Mouse (Mus musculus): ENCODE measurements at regions not wholly inside any gene's neighbourhood (a gene's known extent, or its start where the extent isn't known, plus 50 kb on each side); places are given as distances from the start of the nearest gene placed in this dataset.

- Histone ChIP-seq H3K4me3 (ENCODE audit: low read depth, low read length) (no peak overlapping the region), H3K9me3 (replicated peaks; ENCODE audit: control insufficient read depth, insufficient read depth, low read length, poor library complexity, severe bottlenecking) (no peaks in the 10 kb centered on the region), H3K4me1 (ENCODE audit: control insufficient read depth, insufficient read depth, low read length) (no peaks in the 10 kb centered on the region), H3K27me3 (ENCODE audit: control insufficient read depth, insufficient read depth, low read length, poor library complexity, severe bottlenecking) (no peaks in the 10 kb centered on the region), H3K36me3 (ENCODE audit: control insufficient read depth, insufficient read depth, low read length, poor library complexity, severe bottlenecking) (no peaks in the 10 kb centered on the region), H3K27ac (ENCODE audit: insufficient read depth, low read length) (no peak overlapping the region), H3K9ac (ENCODE audit: low read depth, poor library complexity, severe bottlenecking) (no peak overlapping the region)
- TF ChIP-seq POLR2A (IDR thresholded peaks at IDR 0.05; ENCODE audit: insufficient read depth, low read length), result no peak
- TF ChIP-seq EP300 (IDR thresholded peaks at IDR 0.05; ENCODE audit: insufficient read depth, low read depth, low read length), result no peak
- no peak for TF ChIP-seq CTCF (IDR thresholded peaks at IDR 0.05; ENCODE audit: low read depth, low read length)
Observed at GRCm38 (mm10) chr1:108182168-108182539, 592.3 kb downstream of the Serpinb8 start.

DNA sequence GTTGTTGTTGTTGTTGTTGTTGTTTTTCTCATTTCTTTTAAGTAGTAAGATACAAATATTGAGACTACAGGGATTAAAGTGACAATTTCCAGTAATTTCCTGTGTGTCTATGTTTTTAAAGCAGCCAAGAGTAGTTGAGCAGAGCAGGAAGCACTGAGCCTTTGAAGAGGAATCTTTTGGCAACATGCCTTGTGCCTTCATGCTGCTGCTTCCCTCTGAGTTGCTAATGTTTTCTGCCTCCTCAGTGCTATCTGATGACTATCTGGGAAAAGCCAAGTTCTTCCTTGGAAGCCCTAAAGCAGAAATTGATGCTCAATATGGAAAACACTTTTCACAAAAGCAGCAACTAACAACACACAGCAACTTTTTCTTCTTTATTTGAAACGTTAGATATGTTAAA is 634.2 kb downstream of the Serpinb8 start:
- no peak overlapping the region for H3K4me3 ChIP-seq (ENCODE audit: low read depth, low read length)
- no peaks in the 10 kb centered on the region for H3K9me3 ChIP-seq (replicated peaks; ENCODE audit: control insufficient read depth, insufficient read depth, low read length, poor library complexity, severe bottlenecking)
- TF ChIP-seq EP300 (IDR thresholded peaks at IDR 0.05; ENCODE audit: insufficient read depth, low read depth, low read length), result no peak
- no peak for TF ChIP-seq CTCF (IDR thresholded peaks at IDR 0.05; ENCODE audit: low read depth, low read length)
- no peak for TF ChIP-seq POLR2A (IDR thresholded peaks at IDR 0.05; ENCODE audit: insufficient read depth, low read length)
- no peaks in the 10 kb centered on the region for H3K27me3 ChIP-seq (ENCODE audit: control insufficient read depth, insufficient read depth, low read length, poor library complexity, severe bottlenecking)
- H3K4me1 ChIP-seq (ENCODE audit: control insufficient read depth, insufficient read depth, low read length), result no peaks in the 10 kb centered on the region
- no peak overlapping the region for H3K27ac ChIP-seq (ENCODE audit: insufficient read depth, low read length)
- H3K9ac ChIP-seq (ENCODE audit: low read depth, poor library complexity, severe bottlenecking), result no peak overlapping the region
- H3K36me3 ChIP-seq (ENCODE audit: control insufficient read depth, insufficient read depth, low read length, poor library complexity, severe bottlenecking), result no peaks in the 10 kb centered on the region

DNA sequence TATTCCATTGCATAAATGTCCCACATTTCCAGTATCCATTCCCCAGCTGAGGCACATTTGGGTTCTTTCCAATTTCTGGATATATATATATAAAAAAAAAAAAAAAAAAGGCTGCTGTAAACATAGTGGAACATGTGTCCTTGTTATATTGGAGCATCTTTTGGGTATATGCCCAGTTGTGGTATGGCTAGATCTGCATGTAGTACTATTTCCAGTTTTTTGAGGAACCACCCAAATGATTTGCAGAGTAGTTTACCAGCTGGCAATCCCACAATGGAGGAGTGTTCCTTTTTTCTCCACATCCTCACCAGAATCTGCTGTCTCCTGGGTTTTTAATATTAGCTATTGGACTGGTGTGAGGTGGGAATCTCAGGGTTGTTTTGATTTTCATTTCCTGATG is 650.3 kb downstream of the Serpinb8 start:
- no peaks in the 10 kb centered on the region for H3K9me3 ChIP-seq (replicated peaks; ENCODE audit: control insufficient read depth, insufficient read depth, low read length, poor library complexity, severe bottlenecking)
- no peak for TF ChIP-seq POLR2A (IDR thresholded peaks at IDR 0.05; ENCODE audit: insufficient read depth, low read length)
- no peak for TF ChIP-seq CTCF (IDR thresholded peaks at IDR 0.05; ENCODE audit: low read depth, low read length)
- TF ChIP-seq EP300 (IDR thresholded peaks at IDR 0.05; ENCODE audit: insufficient read depth, low read depth, low read length), result no peak

DNA sequence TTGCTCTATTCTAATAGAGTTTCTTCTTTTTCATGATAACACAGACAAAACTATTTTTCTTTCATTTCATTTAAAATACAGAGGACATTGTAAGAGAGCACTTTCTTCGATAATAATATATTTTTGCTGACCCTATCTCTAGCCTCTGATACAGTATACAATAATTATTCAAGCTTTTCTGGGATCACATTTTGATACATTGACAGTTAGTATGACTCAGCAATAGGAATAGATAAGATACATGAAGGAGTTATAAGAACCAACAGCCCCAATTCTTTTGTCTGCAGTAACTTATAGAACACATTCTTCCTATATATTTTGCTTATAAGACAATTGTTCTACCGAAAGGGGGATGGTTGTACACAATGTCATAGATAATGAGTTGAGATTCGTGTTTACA is 665.3 kb downstream of the Serpinb8 start:
- H3K4me3 ChIP-seq (ENCODE audit: low read depth, low read length), result no peak overlapping the region
- no peak overlapping the region for H3K9ac ChIP-seq (ENCODE audit: low read depth, poor library complexity, severe bottlenecking)
- no peaks in the 10 kb centered on the region for H3K27me3 ChIP-seq (ENCODE audit: control insufficient read depth, insufficient read depth, low read length, poor library complexity, severe bottlenecking)
- no peak overlapping the region for H3K27ac ChIP-seq (ENCODE audit: insufficient read depth, low read length)
- TF ChIP-seq CTCF (IDR thresholded peaks at IDR 0.05; ENCODE audit: low read depth, low read length) (no peak), POLR2A (IDR thresholded peaks at IDR 0.05; ENCODE audit: insufficient read depth, low read length) (no peak), EP300 (IDR thresholded peaks at IDR 0.05; ENCODE audit: insufficient read depth, low read depth, low read length) (no peak)
- no peaks in the 10 kb centered on the region for H3K4me1 ChIP-seq (ENCODE audit: control insufficient read depth, insufficient read depth, low read length)
- H3K36me3 ChIP-seq (ENCODE audit: control insufficient read depth, insufficient read depth, low read length, poor library complexity, severe bottlenecking), result no peaks in the 10 kb centered on the region
- no peaks in the 10 kb centered on the region for H3K9me3 ChIP-seq (replicated peaks; ENCODE audit: control insufficient read depth, insufficient read depth, low read length, poor library complexity, severe bottlenecking)

More for the DNA sequence above, 650.3 kb downstream of the Serpinb8 start:
- no peaks in the 10 kb centered on the region for H3K27me3 ChIP-seq (ENCODE audit: control insufficient read depth, insufficient read depth, low read length, poor library complexity, severe bottlenecking)
- no peaks in the 10 kb centered on the region for H3K4me1 ChIP-seq (ENCODE audit: control insufficient read depth, insufficient read depth, low read length)
- no peak overlapping the region for H3K27ac ChIP-seq (ENCODE audit: insufficient read depth, low read length)
- H3K4me3 ChIP-seq (ENCODE audit: low read depth, low read length), result no peak overlapping the region
- no peaks in the 10 kb centered on the region for H3K36me3 ChIP-seq (ENCODE audit: control insufficient read depth, insufficient read depth, low read length, poor library complexity, severe bottlenecking)
- H3K9ac ChIP-seq (ENCODE audit: low read depth, poor library complexity, severe bottlenecking), result no peak overlapping the region

- Histone ChIP-seq H3K27ac (ENCODE audit: insufficient read depth, low read length) (no peak overlapping the region), H3K4me1 (ENCODE audit: control insufficient read depth, insufficient read depth, low read length) (no peaks in the 10 kb centered on the region)
Observed at GRCm38 (mm10) chr1:108259355-108259754, 669.5 kb downstream of the Serpinb8 start.

DNA sequence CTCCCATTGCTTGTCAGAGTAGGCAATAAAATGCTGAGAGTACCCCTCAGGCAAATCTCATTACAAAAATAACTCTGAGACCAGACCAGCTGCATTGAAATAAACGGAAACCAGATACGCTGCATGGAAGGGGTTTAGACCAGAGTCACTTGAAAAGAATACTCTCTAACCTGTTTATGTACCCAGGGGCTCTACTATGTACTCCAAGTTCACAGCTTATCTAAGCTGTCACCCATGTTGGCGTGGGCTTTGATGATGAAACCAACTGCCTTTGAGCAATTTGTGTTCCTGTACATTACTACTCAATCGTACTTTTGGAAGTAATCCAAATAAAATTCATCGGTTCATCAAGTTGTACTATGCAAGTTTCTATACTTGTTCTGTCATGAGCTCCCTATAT is 692.3 kb downstream of the Serpinb8 start:
- H3K27ac ChIP-seq (ENCODE audit: insufficient read depth, low read length), result no peak overlapping the region
- no peak overlapping the region for H3K4me3 ChIP-seq (ENCODE audit: low read depth, low read length)
- no peak overlapping the region for H3K9ac ChIP-seq (ENCODE audit: low read depth, poor library complexity, severe bottlenecking)
- no peaks in the 10 kb centered on the region for H3K4me1 ChIP-seq (ENCODE audit: control insufficient read depth, insufficient read depth, low read length)
- no peak for TF ChIP-seq POLR2A (IDR thresholded peaks at IDR 0.05; ENCODE audit: insufficient read depth, low read length)
- TF ChIP-seq EP300 (IDR thresholded peaks at IDR 0.05; ENCODE audit: insufficient read depth, low read depth, low read length), result no peak
- TF ChIP-seq CTCF (IDR thresholded peaks at IDR 0.05; ENCODE audit: low read depth, low read length), result no peak
- H3K27me3 ChIP-seq (ENCODE audit: control insufficient read depth, insufficient read depth, low read length, poor library complexity, severe bottlenecking), result no peaks in the 10 kb centered on the region
- no peaks in the 10 kb centered on the region for H3K36me3 ChIP-seq (ENCODE audit: control insufficient read depth, insufficient read depth, low read length, poor library complexity, severe bottlenecking)
- no peaks in the 10 kb centered on the region for H3K9me3 ChIP-seq (replicated peaks; ENCODE audit: control insufficient read depth, insufficient read depth, low read length, poor library complexity, severe bottlenecking)

More at GRCm38 (mm10) chr1:108259355-108259754, 669.5 kb downstream of the Serpinb8 start:
- H3K4me3 ChIP-seq (ENCODE audit: low read depth, low read length), result no peak overlapping the region
- H3K27me3 ChIP-seq (ENCODE audit: control insufficient read depth, insufficient read depth, low read length, poor library complexity, severe bottlenecking), result no peaks in the 10 kb centered on the region
- H3K36me3 ChIP-seq (ENCODE audit: control insufficient read depth, insufficient read depth, low read length, poor library complexity, severe bottlenecking), result no peaks in the 10 kb centered on the region
- H3K9ac ChIP-seq (ENCODE audit: low read depth, poor library complexity, severe bottlenecking), result no peak overlapping the region
- no peaks in the 10 kb centered on the region for H3K9me3 ChIP-seq (replicated peaks; ENCODE audit: control insufficient read depth, insufficient read depth, low read length, poor library complexity, severe bottlenecking)
- no peak for TF ChIP-seq POLR2A (IDR thresholded peaks at IDR 0.05; ENCODE audit: insufficient read depth, low read length)
- TF ChIP-seq EP300 (IDR thresholded peaks at IDR 0.05; ENCODE audit: insufficient read depth, low read depth, low read length), result no peak
- no peak for TF ChIP-seq CTCF (IDR thresholded peaks at IDR 0.05; ENCODE audit: low read depth, low read length)

Measured in ES-Bruce4 (cell line).